Mouse (Mus musculus) forebrain, embryonic 13.5 days (tissue): ENCODE measurements around the gene Bach2. TPM values are rescaled to one million over a fixed set of nuclear protein-coding genes. Genes with fewer than 3 reads are reported as not detected.

Source experiments
- ATAC-seq: fragments of 200-750 bp; cut with Nextera tagmentation; 2 replicates; pipeline ENCODE4 v1.8.0; 2017
- H3K27ac ChIP-seq: fragments of 300-500 bp; sonication (generic); 2 replicates; pipeline ENCODE4 v1.5.1; 2015; ENCODE audit warnings: inconsistent platforms, mild to moderate bottlenecking, moderate library complexity
- H3K27me3 ChIP-seq: fragments of 300-500 bp; sonication (generic); 2 replicates; pipeline ENCODE4 v1.6.1; 2015; ENCODE audit warnings: mild to moderate bottlenecking, inconsistent platforms
- H3K36me3 ChIP-seq: fragments of 300-500 bp; sonication (generic); 2 replicates; pipeline ENCODE4 v1.6.1; 2015; ENCODE audit warnings: mild to moderate bottlenecking, inconsistent platforms; ENCODE audit not compliant: poor library complexity, severe bottlenecking
- H3K4me1 ChIP-seq: fragments of 300-500 bp; sonication (generic); 2 replicates; pipeline ENCODE4 v1.6.1; 2015; ENCODE audit warnings: inconsistent platforms
- H3K4me2 ChIP-seq: fragments of 300-500 bp; sonication (generic); 2 replicates; pipeline ENCODE4 v1.6.1; 2015; ENCODE audit warnings: inconsistent platforms, mild to moderate bottlenecking, moderate library complexity
- H3K4me3 ChIP-seq: fragments of 300-500 bp; sonication (generic); 2 replicates; pipeline ENCODE4 v1.5.1; 2015; ENCODE audit warnings: mild to moderate bottlenecking, inconsistent platforms
- H3K9ac ChIP-seq: fragments of 300-500 bp; sonication (generic); 2 replicates; pipeline ENCODE4 v1.6.1; 2015; ENCODE audit warnings: mild to moderate bottlenecking, inconsistent platforms
- H3K9me3 ChIP-seq: fragments of 300-500 bp; sonication (generic); replicated peaks from 2 replicates; pipeline ENCODE4 v1.6.1; 2016; ENCODE audit warnings: inconsistent platforms
- WGBS: fragments of 180-500 bp; shearing (Covaris S2); methylation state at CpG from one replicate; pipeline ENCODE4 v1.1.7; 2015; 5-methylcytosine and 5-hydroxymethylcytosine counted together
- polyA plus RNA-seq: library from polyadenylated mRNA; unstranded; fragments of >200 nt; fragmentation: Nextera tagmentation; extraction: Ambion mirVana; gene quantifications from 2 replicates; pipeline ENCODE4 v1.2.1, GENCODE M21; 2015

Bach2 gene
- polyA plus RNA-seq, 1 experiment from 2014 or later: 26.2 TPM

GRCm38 (mm10) chr4:32579850-32580249 is 341.2 kb downstream of the Bach2 start:
- no peak overlapping the region for H3K4me2 ChIP-seq
- peaks cover 43% of the 10 kb centered on the region for H3K36me3 ChIP-seq
- H3K27me3 ChIP-seq: no peaks in the 10 kb centered on the region
- no peak overlapping the region for H3K4me3 ChIP-seq
- no peak overlapping the region for H3K27ac ChIP-seq
- no peak for ATAC-seq
- H3K9me3 ChIP-seq: no peaks in the 10 kb centered on the region
- H3K9ac ChIP-seq: no peak overlapping the region
- WGBS: 87% methylated on average over 8 of the region's 8 CpGs
- no peaks in the 10 kb centered on the region for H3K4me1 ChIP-seq

GRCm38 (mm10) chr4:32584181-32584580 is 345.6 kb downstream of the Bach2 start:
- H3K27ac ChIP-seq: no peak overlapping the region
- no peak for ATAC-seq

GRCm38 (mm10) chr4:32586596-32586995 is 348.0 kb downstream of the Bach2 start:
- Histone ChIP-seq H3K27me3 (no peaks in the 10 kb centered on the region), H3K27ac (no peak overlapping the region), H3K4me3 (no peak overlapping the region), H3K4me1 (no peaks in the 10 kb centered on the region), H3K9ac (no peak overlapping the region), H3K36me3 (no peaks in the 10 kb centered on the region), H3K9me3 (no peaks in the 10 kb centered on the region), H3K4me2 (no peak overlapping the region)
- ATAC-seq: peak; percentile 53; the same call in 1 of the 2 replicates
- WGBS: 13% methylated on average over 9 of the region's 9 CpGs

More at GRCm38 (mm10) chr4:32584181-32584580, 345.6 kb downstream of the Bach2 start:
- Histone ChIP-seq H3K4me1 (no peaks in the 10 kb centered on the region), H3K36me3 (peaks cover 16% of the 10 kb centered on the region), H3K4me2 (no peak overlapping the region), H3K9me3 (no peaks in the 10 kb centered on the region), H3K27me3 (no peaks in the 10 kb centered on the region), H3K4me3 (no peak overlapping the region), H3K9ac (no peak overlapping the region)
- WGBS: 57% methylated on average over 6 of the region's 6 CpGs

- no peak overlapping the region for H3K27ac ChIP-seq
- ATAC-seq: no peak
- no peak overlapping the region for H3K9ac ChIP-seq
- no peaks in the 10 kb centered on the region for H3K4me1 ChIP-seq
- H3K4me3 ChIP-seq: no peak overlapping the region
- H3K9me3 ChIP-seq: no peaks in the 10 kb centered on the region
- H3K4me2 ChIP-seq: no peak overlapping the region
- no peaks in the 10 kb centered on the region for H3K36me3 ChIP-seq
- no peaks in the 10 kb centered on the region for H3K27me3 ChIP-seq
- WGBS: 89% methylated on average over 5 of the region's 5 CpGs
Observed at GRCm38 (mm10) chr4:32587543-32587942, 348.9 kb downstream of the Bach2 start.

DNA sequence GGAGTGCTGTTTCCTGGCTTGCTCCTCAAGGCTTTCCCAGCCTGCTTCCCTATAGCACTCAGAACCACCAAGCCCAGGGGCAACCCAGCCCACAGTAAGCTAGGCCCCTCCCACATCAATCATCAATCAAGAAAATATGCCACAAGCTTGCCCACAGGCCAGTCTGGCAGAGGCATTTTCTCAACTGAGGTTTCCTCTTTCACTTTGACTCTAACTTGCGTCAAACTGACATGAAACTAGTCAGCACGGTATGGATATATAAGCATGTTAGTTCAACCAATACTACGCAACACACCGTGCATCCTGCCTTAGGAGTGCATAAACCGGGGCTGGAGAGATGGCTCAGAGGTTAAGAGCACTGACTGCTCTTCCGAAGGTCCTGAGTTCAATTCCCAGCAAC is 349.6 kb downstream of the Bach2 start:
- Histone ChIP-seq H3K9ac (no peak overlapping the region), H3K36me3 (no peaks in the 10 kb centered on the region), H3K27me3 (no peaks in the 10 kb centered on the region), H3K9me3 (no peaks in the 10 kb centered on the region), H3K4me1 (no peaks in the 10 kb centered on the region), H3K4me3 (no peak overlapping the region), H3K4me2 (no peak overlapping the region), H3K27ac (no peak overlapping the region)
- WGBS: 95% methylated on average over 6 of the region's 6 CpGs
- ATAC-seq: no peak

GRCm38 (mm10) chr4:32601135-32601534 is 362.5 kb downstream of the Bach2 start:
- Histone ChIP-seq H3K4me2 (no peak overlapping the region), H3K4me3 (no peak overlapping the region), H3K27ac (no peak overlapping the region), H3K9ac (no peak overlapping the region), H3K36me3 (no peaks in the 10 kb centered on the region), H3K27me3 (no peaks in the 10 kb centered on the region), H3K4me1 (no peaks in the 10 kb centered on the region), H3K9me3 (no peaks in the 10 kb centered on the region)
- ATAC-seq: no peak
- 28% methylated on average over 12 of the region's 12 CpGs for WGBS

DNA sequence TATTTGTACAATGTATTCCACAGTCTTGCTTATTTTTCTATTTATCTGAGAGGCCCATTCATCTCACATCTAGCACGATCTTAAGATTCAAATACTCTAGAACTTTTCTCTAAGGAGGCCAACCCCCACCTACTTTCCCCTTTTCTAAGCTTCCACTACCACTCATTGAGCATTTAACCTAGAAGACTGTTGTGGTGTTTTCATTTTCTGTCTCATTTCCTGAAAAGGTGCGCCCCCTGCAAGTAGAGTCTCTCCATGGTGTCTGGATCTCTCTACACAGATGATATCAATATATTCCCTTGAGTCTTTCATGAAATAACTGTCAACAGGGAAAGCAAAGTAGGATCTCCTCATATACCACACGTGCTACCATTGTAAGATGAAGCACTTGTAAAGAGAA is 364.1 kb downstream of the Bach2 start, which contains the start of gene Gja10:
TSS of gene Gja10 (minus strand) at position 101 of the 400 bp plus-strand sequence.
- Histone ChIP-seq H3K9ac (no peak within 1 kb of the TSS), H3K4me2 (no peak within 1 kb of the TSS), H3K4me3 (no peak within 1 kb of the TSS), H3K4me1 (no peaks in the 10 kb centered on the region), H3K36me3 (no peaks in the 10 kb centered on the region), H3K27ac (no peak within 1 kb of the TSS), H3K9me3 (no peaks in the 10 kb centered on the region), H3K27me3 (no peaks in the 10 kb centered on the region)
- ATAC-seq: no peak
- whole genome bisulfite sequencing: 70% methylated on average over 3 of the region's 3 CpGs

DNA sequence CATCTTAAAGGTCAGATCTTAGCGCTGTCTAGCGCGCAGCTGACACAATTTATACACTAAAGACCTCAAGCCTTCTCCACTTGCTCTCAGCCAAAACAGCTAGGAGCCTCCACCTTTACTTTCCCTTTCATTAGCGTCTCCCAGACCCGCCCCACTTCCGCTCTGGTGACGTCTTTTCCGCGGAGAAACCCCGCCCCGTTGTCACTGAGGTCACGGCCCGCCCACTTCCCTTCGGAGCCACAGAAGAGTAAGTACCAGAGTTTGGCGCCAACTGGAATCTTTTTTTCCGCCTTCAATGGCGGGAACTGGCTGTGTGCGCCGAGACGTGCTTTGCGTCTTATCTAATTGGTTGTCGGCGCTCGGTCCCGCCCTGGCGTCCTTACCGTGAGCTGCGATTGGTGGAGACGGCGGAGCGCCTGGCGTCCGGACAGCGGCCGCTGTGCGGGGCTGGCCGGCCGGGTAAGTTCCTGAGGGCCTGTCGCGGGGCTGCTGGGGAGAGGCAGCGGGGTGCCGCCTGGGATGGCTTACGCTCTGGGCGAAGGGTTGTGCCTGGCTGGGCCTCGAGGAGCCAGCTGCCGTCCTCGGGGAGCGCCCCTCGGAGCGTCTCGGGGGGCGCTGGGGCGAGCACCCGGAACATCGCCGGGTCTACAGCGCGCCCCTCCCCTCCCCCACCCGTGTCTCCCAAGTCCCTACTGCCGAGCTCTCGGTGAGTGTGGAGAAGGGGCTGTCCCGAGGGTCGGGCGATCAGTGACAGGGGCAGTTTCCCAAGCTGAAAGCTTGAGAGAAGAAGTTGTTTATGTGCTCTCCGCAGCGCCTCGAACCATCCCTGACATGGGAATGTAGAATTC is 376.7 kb downstream of the Bach2 start, which contains the start of gene Casp8ap2:
TSS of gene Casp8ap2 (plus strand) at position 418 of the 848 bp plus-strand sequence.
- peak; percentile 99 for ATAC-seq
- WGBS: under 1% methylated on average over 64 of the region's 67 CpGs

GRCm38 (mm10) chr4:32621637-32622036 is 383.0 kb downstream of the Bach2 start:
- Histone ChIP-seq H3K4me2 (no peak overlapping the region), H3K27ac (no peak overlapping the region), H3K4me3 (no peak overlapping the region), H3K9me3 (no peaks in the 10 kb centered on the region), H3K4me1 (peaks cover 14% of the 10 kb centered on the region), H3K9ac (no peak overlapping the region), H3K27me3 (no peaks in the 10 kb centered on the region), H3K36me3 (no peaks in the 10 kb centered on the region)
- no peak for ATAC-seq

More for the DNA sequence above, 376.7 kb downstream of the Bach2 start, which contains the start of gene Casp8ap2:
- Histone ChIP-seq H3K9ac (peak within 1 kb of the TSS; percentile 87), H3K4me1 (peaks cover 24% of the 10 kb centered on the region), H3K27ac (peak within 1 kb of the TSS; percentile 90), H3K4me3 (peak within 1 kb of the TSS; percentile 89), H3K9me3 (no peaks in the 10 kb centered on the region), H3K36me3 (no peaks in the 10 kb centered on the region), H3K4me2 (peak within 1 kb of the TSS; percentile 86), H3K27me3 (no peaks in the 10 kb centered on the region)
